In the genomic region with DNA sequence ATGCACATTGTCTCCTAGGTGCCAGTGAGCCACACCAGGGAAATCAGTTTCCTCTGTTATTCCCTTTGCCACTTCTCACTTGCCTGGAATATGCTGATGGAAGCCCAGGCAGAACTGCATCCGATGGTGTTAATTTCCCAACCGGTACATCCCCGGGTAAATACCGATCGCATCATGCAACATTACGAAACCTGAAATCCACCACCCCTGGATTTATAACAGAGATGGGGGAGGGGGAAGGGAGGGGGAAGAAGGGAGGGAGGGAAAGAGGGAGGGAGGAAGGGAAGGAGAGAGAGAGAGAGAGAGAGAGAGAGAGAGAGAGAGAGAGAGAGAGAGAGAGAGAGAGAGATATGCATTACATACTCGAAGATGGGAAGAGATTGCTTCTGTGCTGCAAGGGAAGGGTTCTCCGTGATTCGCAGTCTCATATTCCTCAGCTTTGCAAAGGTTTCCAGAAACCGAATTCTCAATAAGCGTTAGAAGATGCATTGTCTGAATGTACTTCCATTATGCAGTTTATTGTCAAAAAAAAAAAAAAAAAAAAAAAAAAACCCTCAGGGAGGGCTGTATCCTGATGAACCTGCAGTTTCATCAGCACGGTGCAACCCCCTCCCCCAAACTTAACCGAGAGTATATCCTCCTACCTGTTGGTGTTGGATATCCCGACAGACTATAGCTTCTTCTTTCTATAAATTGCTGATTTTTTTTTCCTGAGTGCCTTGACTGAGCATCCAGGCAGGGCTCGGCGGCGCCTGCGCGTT, we compare ENCODE assay signal across 8 mouse cellular contexts. TPM values are rescaled to one million over a fixed set of nuclear protein-coding genes. Genes with fewer than 3 reads are reported as not detected.
DNase-seq lines count a peak whose midpoint lies in the region; ATAC-seq and TF ChIP-seq lines count a peak whose summit lies in the region.

No protein-coding gene starts in this region.

- peak overlapping the region; percentile 94 for H3K9ac ChIP-seq in hindbrain, embryonic 13.5 days
- H3K9ac ChIP-seq in limb, embryonic 14.5 days (ENCODE audit: low read depth, low read length, severe bottlenecking): peak overlapping the region; percentile 97

- H3K4me1 ChIP-seq in megakaryocyte, embryonic 14.5 days: peaks cover 22% of the 10 kb centered on the region
- peaks cover 22% of the 10 kb centered on the region for H3K4me1 ChIP-seq in hindbrain, embryonic 13.5 days (replicated peaks)
- no peaks in the 10 kb centered on the region for H3K4me1 ChIP-seq in limb, embryonic 14.5 days (ENCODE audit: control insufficient read depth, insufficient read depth, low read length)

- under 1% methylated on average over 19 of the region's 19 CpGs for WGBS in hindbrain, embryonic 13.5 days
- WGBS in limb, embryonic 14.5 days: under 1% methylated on average over 19 of the region's 19 CpGs

- peaks cover 26% of the 10 kb centered on the region for H3K27me3 ChIP-seq in megakaryocyte, embryonic 14.5 days (replicated peaks)
- no peaks in the 10 kb centered on the region for H3K27me3 ChIP-seq in hindbrain, embryonic 13.5 days
- H3K27me3 ChIP-seq in limb, embryonic 14.5 days (ENCODE audit: control insufficient read depth, insufficient read depth, low read length): no peaks in the 10 kb centered on the region

- peak overlapping the region; percentile 72 for H3K4me2 ChIP-seq in hindbrain, embryonic 13.5 days
- H3K4me2 ChIP-seq in limb, embryonic 14.5 days (replicated peaks; ENCODE audit: low read depth, low read length, severe bottlenecking): peak overlapping the region; percentile 88

- no peaks in the 10 kb centered on the region for H3K9me3 ChIP-seq in megakaryocyte, embryonic 14.5 days
- no peaks in the 10 kb centered on the region for H3K9me3 ChIP-seq in hindbrain, embryonic 13.5 days
- H3K9me3 ChIP-seq in limb, embryonic 14.5 days (ENCODE audit: control insufficient read depth, low read length): no peaks in the 10 kb centered on the region

- no peaks in the 10 kb centered on the region for H3K36me3 ChIP-seq in megakaryocyte, embryonic 14.5 days (replicated peaks; ENCODE audit: low read length)
- H3K36me3 ChIP-seq in hindbrain, embryonic 13.5 days: no peaks in the 10 kb centered on the region
- H3K36me3 ChIP-seq in limb, embryonic 14.5 days (ENCODE audit: control insufficient read depth, insufficient read depth, low read length): no peaks in the 10 kb centered on the region

- TF ChIP-seq POLR2A in limb, embryonic 14.5 days (IDR thresholded peaks at IDR 0.05; ENCODE audit: borderline replicate concordance, extremely low read depth, insufficient read depth, insufficient read length): no peak

- no peak for ATAC-seq in megakaryocyte, adult 5-6 weeks (ENCODE audit: poor library complexity, severe bottlenecking)
- ATAC-seq in hindbrain, embryonic 13.5 days (ENCODE audit: low FRiP score): peak; percentile 39
- peak; percentile 10; the same call in 1 of the 2 replicates for ATAC-seq in limb, embryonic 14.5 days (ENCODE audit: low FRiP score, low read depth)

- H3K4me3 ChIP-seq in megakaryocyte, embryonic 14.5 days (replicated peaks): peak overlapping the region; percentile 93
- peak overlapping the region; percentile 59 for H3K4me3 ChIP-seq in hindbrain, embryonic 13.5 days
- peak overlapping the region; percentile 67 for H3K4me3 ChIP-seq in limb, embryonic 14.5 days (replicated peaks; ENCODE audit: low read length)

- DNase-seq in cerebellum, postnatal 36 days: peak; percentile 30 to 61
- DNase-seq in limb, embryonic 14.5 days (ENCODE audit: low spot score): peak; percentile 28
- DNase-seq in right cerebral cortex, adult 18-20 months: peak; percentile 35
- DNase-seq in c-Kit-positive CD71-positive TER-119-positive erythroid progenitor cells, embryonic 14.5 days (ENCODE audit: low spot score): no peak
- DNase-seq in urinary bladder, adult 18-20 months (ENCODE audit: low spot score in 2 of 2): no peak

- peak overlapping the region; percentile 100 for H3K27ac ChIP-seq in hindbrain, embryonic 13.5 days
- peak overlapping the region; percentile 81 for H3K27ac ChIP-seq in limb, embryonic 14.5 days (replicated peaks; ENCODE audit: low read depth, low read length)

RNA-seq across cellular contexts. Expression of a gene that starts 1.6 kb away (rescaled TPM):
- not detected in 2 replicates for polyA plus RNA-seq in megakaryocyte, embryonic 14.5 days (2012; ENCODE audit: insufficient read depth, low replicate concordance)
- total RNA-seq in megakaryocyte, adult 5-6 weeks (2015): 0.18 and 0.27 TPM in 2 replicates
- total RNA-seq in megakaryocyte, adult 5-6 weeks (2017): 0.28 TPM in 1 of 2 replicates, not detected in the other
- 83.3 and 84.2 TPM in 2 replicates for polyA plus RNA-seq in hindbrain, embryonic 13.5 days (2015; fragmentation: Nextera tagmentation; extraction: Ambion mirVana)
- 3.9 and 5.0 TPM in 2 replicates for polyA plus RNA-seq in limb, embryonic 14.5 days (2012; rRNA removed)
- polyA plus RNA-seq in limb, embryonic 14.5 days (2014; fragmentation: Nextera tagmentation; extraction: Ambion mirVana): 6.5 and 6.9 TPM in 2 replicates

RNA-seq across cellular contexts. Expression of a gene that starts 33.2 kb away (rescaled TPM):
- 41.8 TPM in 1 of 2 replicates, not detected in the other for polyA plus RNA-seq in megakaryocyte, embryonic 14.5 days (2012; ENCODE audit: insufficient read depth, low replicate concordance)
- total RNA-seq in megakaryocyte, adult 5-6 weeks (2015): 36.8 and 42.5 TPM in 2 replicates
- 47.4 and 51.7 TPM in 2 replicates for total RNA-seq in megakaryocyte, adult 5-6 weeks (2017)
- 85.0 and 86.3 TPM in 2 replicates for polyA plus RNA-seq in hindbrain, embryonic 13.5 days (2015; fragmentation: Nextera tagmentation; extraction: Ambion mirVana)
- 71.5 and 99.4 TPM in 2 replicates for polyA plus RNA-seq in limb, embryonic 14.5 days (2012; rRNA removed)
- 95.2 and 103 TPM in 2 replicates for polyA plus RNA-seq in limb, embryonic 14.5 days (2014; fragmentation: Nextera tagmentation; extraction: Ambion mirVana)

Comparison
In these comparisons a context has a peak if more than half of its experiments do, and no peak if none do; other contexts are left out.
1. DNase-seq: peak in cerebellum, postnatal 36 days (2 of 2), limb, embryonic 14.5 days (single experiment) and right cerebral cortex, adult 18-20 months (single experiment); none in c-Kit-positive CD71-positive TER-119-positive erythroid progenitor cells, embryonic 14.5 days (single experiment) and urinary bladder, adult 18-20 months (0 of 2).
2. RNA of a gene that starts 1.6 kb away (polyA plus RNA-seq): 83.3 to 84.2 TPM in hindbrain, embryonic 13.5 days; 3.9 to 6.9 TPM in limb, embryonic 14.5 days and not detected in megakaryocyte, embryonic 14.5 days; every median in the first group is over 10 times any median in the second.
3. Peak in every context shown above with its lines, with median percentiles within 50 percentile points of each other: H3K4me3 ChIP-seq.